Mouse (Mus musculus) heart, adult 2 months (tissue): ENCODE measurements around the gene Pnmt.

Experiments
- CTCF ChIP-seq: fragments of 200-600 bp; IDR thresholded peaks from 2 replicates; pipeline ENCODE4 v1.8.1; 2022; ENCODE audit warnings: antibody characterized with exemption, mild to moderate bottlenecking, moderate library complexity
- EP300 ChIP-seq: fragments of 200-500 bp; IDR thresholded peaks from 2 replicates; pipeline ENCODE4 v1.6.1; 2011; ENCODE audit warnings: low read depth, low read length, control low read depth; ENCODE audit not compliant: insufficient read depth
- POLR2A ChIP-seq: fragments of 200-500 bp; IDR thresholded peaks from 2 replicates; pipeline ENCODE4 v1.6.1; 2011; ENCODE audit warnings: mild to moderate bottlenecking, low read depth, low read length, control low read depth; ENCODE audit not compliant: insufficient read depth

DNA sequence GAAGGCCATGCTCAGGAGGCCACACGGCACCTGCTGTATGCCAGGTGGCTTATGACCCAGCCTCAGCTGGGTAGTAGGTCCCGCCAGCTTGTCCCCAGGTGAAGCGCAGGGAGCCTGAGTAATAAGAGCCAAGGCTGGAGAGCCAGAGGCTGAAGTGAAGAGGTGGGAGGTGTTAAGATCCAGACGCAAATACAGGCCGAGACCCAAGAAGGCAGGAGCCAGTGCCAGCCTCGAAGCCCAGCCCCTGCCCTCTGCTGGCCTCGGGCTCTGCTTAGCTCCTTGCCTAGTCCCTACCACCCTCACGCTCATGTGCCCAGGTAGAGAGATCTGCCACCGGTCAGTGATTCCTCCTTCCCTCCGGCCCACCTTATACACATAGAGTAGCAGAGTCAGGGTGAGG, 2.0 kb downstream of the Pnmt start:
- TF ChIP-seq CTCF: no peak
- no peak for TF ChIP-seq EP300
- TF ChIP-seq POLR2A: peak; percentile 7; the same call in 1 of the 2 replicates
